Comparison of ENCODE assay signal across 8 mouse cellular contexts in the genomic region with DNA sequence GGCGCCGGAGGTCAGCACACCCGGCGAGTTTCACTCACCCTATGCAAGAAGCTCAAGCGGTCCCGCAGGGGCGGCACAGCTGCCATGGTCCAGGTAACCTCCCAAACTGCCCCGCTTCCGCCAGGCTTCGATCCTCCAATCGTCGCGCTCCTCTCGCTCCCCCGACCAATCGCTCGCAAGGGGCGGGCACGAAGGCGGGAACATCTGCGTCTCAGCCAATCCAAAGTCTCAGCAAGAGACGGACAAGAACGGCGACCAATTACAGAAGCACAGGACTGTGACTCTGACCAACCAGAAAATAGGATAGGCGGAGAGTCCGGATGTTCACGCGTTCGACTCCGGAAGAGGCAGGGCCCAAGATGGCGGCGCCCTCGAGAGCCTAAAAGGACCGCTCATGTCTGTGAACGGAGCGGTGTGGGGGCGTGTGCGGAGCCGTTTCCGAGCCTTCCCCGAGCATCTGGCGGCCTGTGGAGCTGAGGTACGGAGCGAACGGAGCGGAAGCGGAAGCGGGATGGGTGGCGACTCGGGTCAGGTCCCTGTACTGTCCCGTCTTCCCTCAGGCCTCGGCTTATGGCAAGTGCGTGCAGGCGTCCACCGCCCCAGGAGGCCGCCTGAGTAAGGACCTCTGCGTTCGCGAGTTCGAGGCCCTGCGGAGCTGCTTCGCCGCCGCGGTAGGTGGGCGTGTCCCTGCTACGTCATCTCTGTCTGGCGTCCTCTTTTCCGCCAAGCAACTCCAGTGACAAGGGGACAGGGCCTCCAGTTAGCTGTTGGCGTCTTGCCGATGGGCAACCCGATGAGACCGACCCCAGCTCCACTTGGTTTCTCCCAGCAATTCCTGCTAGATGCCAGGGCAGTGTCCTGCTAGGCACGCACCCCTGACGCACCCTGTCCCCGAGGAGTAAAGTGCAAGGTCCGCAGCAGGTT. TPM values are rescaled to one million over a fixed set of nuclear protein-coding genes. Genes with fewer than 3 reads are reported as not detected.
DNase-seq lines count a peak whose midpoint lies in the region; ATAC-seq lines count a peak whose summit lies in the region.

A gene (minus strand): TSS at position 144 of the 924 bp plus-strand sequence.
A gene (plus strand): TSS at position 341 of the 924 bp plus-strand sequence.

- peaks cover 25% of the 10 kb centered on the region for H3K4me1 ChIP-seq in hindbrain, embryonic 12.5 days

- H3K9ac ChIP-seq in hindbrain, embryonic 12.5 days, result peak within 1 kb of the TSS; percentile 80

- H3K4me2 ChIP-seq in hindbrain, embryonic 12.5 days (replicated peaks), result peak within 1 kb of the TSS; percentile 86

- peak; percentile 98 for DNase-seq in NIH3T3 (ENCODE audit: low read depth)
- peak; percentile 97 for DNase-seq in cerebellum, postnatal 10 days
- peak; percentile 97 to 99 for DNase-seq in frontal cortex, postnatal 10 days (ENCODE audit: low spot score in 2 of 2)
- DNase-seq in layer of hippocampus, postnatal 14 days (ENCODE audit: low spot score in 2 of 2), result peak; percentile 100
- peak; percentile 96 for DNase-seq in lung, postnatal 14 days
- DNase-seq in retina, adult 2 months (ENCODE audit: low read depth, low spot score), result peak; percentile 97
- peak; percentile 98 to 100 for DNase-seq in thymus, postnatal 36 days

- peak within 1 kb of the TSS; percentile 79 for H3K4me3 ChIP-seq in hindbrain, embryonic 12.5 days

- under 1% methylated on average over 77 of the region's 77 CpGs for WGBS in hindbrain, embryonic 12.5 days

- peak; percentile 96 for ATAC-seq in hindbrain, embryonic 12.5 days (ENCODE audit: low FRiP score)

- H3K36me3 ChIP-seq in hindbrain, embryonic 12.5 days, result peaks cover 30% of the 10 kb centered on the region

- H3K9me3 ChIP-seq in hindbrain, embryonic 12.5 days (replicated peaks), result no peaks in the 10 kb centered on the region

- H3K27me3 ChIP-seq in hindbrain, embryonic 12.5 days, result no peaks in the 10 kb centered on the region

- H3K27ac ChIP-seq in hindbrain, embryonic 12.5 days, result peak within 1 kb of the TSS; percentile 93

RNA-seq across cellular contexts. Expression of the first gene that starts in this region (rescaled TPM):
- 17.3 and 22.0 TPM in 2 replicates for polyA plus RNA-seq in hindbrain, embryonic 12.5 days (2016; fragmentation: Nextera tagmentation; extraction: Ambion mirVana)
- total RNA-seq in layer of hippocampus, postnatal 14 days (2021), result 10 to 100 TPM; 17.2 to 18.0 TPM

RNA-seq across cellular contexts. Expression of the second gene that starts in this region (rescaled TPM):
- 45.8 and 52.7 TPM in 2 replicates for polyA plus RNA-seq in hindbrain, embryonic 12.5 days (2016; fragmentation: Nextera tagmentation; extraction: Ambion mirVana)
- total RNA-seq in layer of hippocampus, postnatal 14 days (2021), result 10 to 100 TPM; 34.9 to 38.0 TPM

Comparison
In these comparisons a context has a peak if more than half of its experiments do, and no peak if none do; other contexts are left out.
1. Peak in every context shown above with its lines: DNase-seq, ATAC-seq, H3K4me3 ChIP-seq and H3K27ac ChIP-seq.